Mouse (Mus musculus) myocyte (in vitro differentiated cells): ENCODE measurements around the gene Dhx35. TPM values are rescaled to one million over a fixed set of nuclear protein-coding genes. Genes with fewer than 3 reads are reported as not detected.

Source experiments
- H3K27me3 ChIP-seq: one replicate; pipeline ENCODE4 v1.6.1; 2011; ENCODE audit not compliant: control insufficient read depth, insufficient read depth, insufficient read length
- H3K36me3 ChIP-seq: one replicate; pipeline ENCODE4 v1.6.1; 2011; ENCODE audit not compliant: control insufficient read depth, insufficient read depth
- H3K4me2 ChIP-seq: one replicate; pipeline ENCODE4 v1.6.1; 2011; ENCODE audit warnings: low read depth, control low read depth
- H3K4me3 ChIP-seq: one replicate; pipeline ENCODE4 v1.5.1; 2011; ENCODE audit warnings: mild to moderate bottlenecking, control low read depth, moderate library complexity
- H3K79me2 ChIP-seq: one replicate; pipeline ENCODE4 v1.6.1; 2011; ENCODE audit not compliant: control insufficient read depth, insufficient read depth
- H3ac ChIP-seq: one replicate; pipeline ENCODE4 v1.6.1; 2011; ENCODE audit not compliant: control insufficient read depth, insufficient read length
- CEBPB ChIP-seq: IDR thresholded peaks from 2 replicates; pipeline ENCODE4 v1.6.1; 2011; ENCODE audit warnings: mild to moderate bottlenecking, moderate library complexity; ENCODE audit not compliant: poor library complexity, insufficient read depth, severe bottlenecking
- E2F4 ChIP-seq: IDR thresholded peaks from one replicate; pipeline ENCODE4 v1.6.1; 2011; ENCODE audit warnings: mild to moderate bottlenecking, control low read depth, moderate library complexity; ENCODE audit not compliant: insufficient read depth
- MAX ChIP-seq: IDR thresholded peaks from one replicate; pipeline ENCODE4 v1.6.1; 2011; ENCODE audit warnings: low read depth, mild to moderate bottlenecking, control low read depth
- MYOD1 ChIP-seq, 3 experiments: IDR thresholded peaks; one replicate each; pipeline ENCODE4 v1.6.1; 2011; ENCODE audit warnings: control low read depth in 2 of 3, low read depth in 2 of 3, mild to moderate bottlenecking in 2 of 3, moderate library complexity in 1 of 3; ENCODE audit not compliant: insufficient read length in 2 of 3, control insufficient read depth in 1 of 3
- MYOG ChIP-seq, 3 experiments: IDR thresholded peaks; one replicate each; pipeline ENCODE4 v1.6.1; 2011; ENCODE audit warnings: control low read depth in 2 of 3, low read depth in 2 of 3, mild to moderate bottlenecking in 2 of 3; ENCODE audit not compliant: insufficient read length in 2 of 3, control insufficient read depth in 1 of 3, insufficient read depth in 1 of 3
- POLR2A ChIP-seq: IDR thresholded peaks from one replicate; pipeline ENCODE4 v1.6.1; 2011; ENCODE audit warnings: low read depth, mild to moderate bottlenecking, control low read depth, moderate library complexity; ENCODE audit not compliant: insufficient read length
- POLR2AphosphoS2 ChIP-seq: IDR thresholded peaks from one replicate; pipeline ENCODE4 v1.6.1; 2011; ENCODE audit warnings: low read depth, control low read depth; ENCODE audit not compliant: insufficient read length
- REST ChIP-seq: IDR thresholded peaks from one replicate; pipeline ENCODE4 v1.6.1; 2011; ENCODE audit warnings: mild to moderate bottlenecking, control low read depth, moderate library complexity; ENCODE audit not compliant: insufficient read depth, insufficient read length
- SRF ChIP-seq: IDR thresholded peaks from one replicate; pipeline ENCODE4 v1.6.1; 2011; ENCODE audit warnings: low read depth; ENCODE audit not compliant: control insufficient read depth, insufficient read length
- TCF12 ChIP-seq: IDR thresholded peaks from one replicate; pipeline ENCODE4 v1.6.1; 2011; ENCODE audit warnings: mild to moderate bottlenecking, control low read depth; ENCODE audit not compliant: poor library complexity, insufficient read depth, severe bottlenecking
- TCF3 ChIP-seq: IDR thresholded peaks from one replicate; pipeline ENCODE4 v1.6.1; 2011; ENCODE audit warnings: low read depth, control low read depth; ENCODE audit not compliant: insufficient read length
- USF1 ChIP-seq: IDR thresholded peaks from one replicate; pipeline ENCODE4 v1.6.1; 2011; ENCODE audit warnings: low read depth, mild to moderate bottlenecking, control low read depth, moderate library complexity
- polyA plus RNA-seq: library from polyadenylated mRNA; unstranded; fragments of >200 nt; fragmentation: generic; extraction: Trizol; gene quantifications from one replicate; pipeline ENCODE4 v1.2.1, GENCODE M21; 2012; ENCODE audit warnings: missing spikeins

Gene Dhx35
- polyA plus RNA-seq, 1 experiment, result 10.4 TPM

- H3K4me3 ChIP-seq, result no peak overlapping the region
- TF ChIP-seq MYOD1 (IDR thresholded peaks at IDR 0.05; ENCODE audit: control insufficient read depth in 1 of 3, insufficient read length in 2 of 3, low read depth in 2 of 3) (no peak), MAX (no peak), POLR2AphosphoS2 (no peak), REST (no peak), MYOG (IDR thresholded peaks at IDR 0.05; ENCODE audit: control insufficient read depth in 1 of 3, insufficient read depth in 1 of 3, insufficient read length in 2 of 3, low read depth in 2 of 3) (no peak), SRF (no peak), CEBPB (no peak), USF1 (no peak), TCF12 (no peak), E2F4 (no peak), TCF3 (no peak), POLR2A (no peak)
- no peak overlapping the region for H3ac ChIP-seq
- no peak overlapping the region for H3K4me2 ChIP-seq
- H3K36me3 ChIP-seq, result no peaks in the 10 kb centered on the region
- peaks cover 18% of the 10 kb centered on the region for H3K27me3 ChIP-seq
- H3K79me2 ChIP-seq, result no peaks in the 10 kb centered on the region
These were observed 32.3 kb upstream of the Dhx35 start for GRCm38 (mm10) chr2:158762339-158762738.

- peaks cover 45% of the 10 kb centered on the region for H3K79me2 ChIP-seq
- TF ChIP-seq POLR2A, result peak; percentile 98
- no peak for TF ChIP-seq MAX
- TF ChIP-seq MYOG (IDR thresholded peaks at IDR 0.05; ENCODE audit: control insufficient read depth in 1 of 3, insufficient read depth in 1 of 3, insufficient read length in 2 of 3, low read depth in 2 of 3), result no peak
- no peak for TF ChIP-seq TCF3
- TF ChIP-seq REST, result no peak
- TF ChIP-seq TCF12, result no peak
- TF ChIP-seq POLR2AphosphoS2, result peak; percentile 97
- peak; percentile 43 for TF ChIP-seq SRF
- TF ChIP-seq MYOD1 (IDR thresholded peaks at IDR 0.05; ENCODE audit: control insufficient read depth in 1 of 3, insufficient read length in 2 of 3, low read depth in 2 of 3), result peak in 1 of 3 experiments; percentile 30
- TF ChIP-seq E2F4, result peak; percentile 82
- TF ChIP-seq CEBPB, result no peak
- no peak for TF ChIP-seq USF1
- H3K36me3 ChIP-seq, result no peaks in the 10 kb centered on the region
- H3K4me2 ChIP-seq, result peak within 1 kb of the TSS; percentile 89
- H3K27me3 ChIP-seq, result no peaks in the 10 kb centered on the region
- H3ac ChIP-seq, result peak within 1 kb of the TSS; percentile 5
- peak within 1 kb of the TSS; percentile 49 for H3K4me3 ChIP-seq
These were observed 26.8 kb upstream of the Dhx35 start, which contains the start of gene Fam83d for GRCm38 (mm10) chr2:158767742-158768339. Fam83d (plus strand) TSS chr2:158768093.

GRCm38 (mm10) chr2:158768350-158768749 lies 26.3 kb upstream of the Dhx35 start:
- H3K36me3 ChIP-seq, result no peaks in the 10 kb centered on the region
- peak overlapping the region; percentile 89 for H3K4me2 ChIP-seq
- H3ac ChIP-seq, result peak overlapping the region; percentile 5
- peak overlapping the region; percentile 49 for H3K4me3 ChIP-seq
- TF ChIP-seq MYOG (IDR thresholded peaks at IDR 0.05; ENCODE audit: control insufficient read depth in 1 of 3, insufficient read depth in 1 of 3, insufficient read length in 2 of 3, low read depth in 2 of 3) (no peak), MYOD1 (IDR thresholded peaks at IDR 0.05; ENCODE audit: control insufficient read depth in 1 of 3, insufficient read length in 2 of 3, low read depth in 2 of 3) (no peak), POLR2A (no peak), REST (no peak), USF1 (no peak), SRF (no peak), POLR2AphosphoS2 (no peak), TCF12 (no peak), TCF3 (no peak)
- no peaks in the 10 kb centered on the region for H3K27me3 ChIP-seq
- peaks cover 50% of the 10 kb centered on the region for H3K79me2 ChIP-seq

- peak overlapping the region; percentile 49 for H3K4me3 ChIP-seq
- no peak for TF ChIP-seq REST
- TF ChIP-seq MYOG (IDR thresholded peaks at IDR 0.05; ENCODE audit: control insufficient read depth in 1 of 3, insufficient read depth in 1 of 3, insufficient read length in 2 of 3, low read depth in 2 of 3), result no peak
- no peak for TF ChIP-seq POLR2A
- TF ChIP-seq TCF3, result no peak
- no peak for TF ChIP-seq CEBPB
- no peak for TF ChIP-seq TCF12
- no peak for TF ChIP-seq MYOD1 (IDR thresholded peaks at IDR 0.05; ENCODE audit: control insufficient read depth in 1 of 3, insufficient read length in 2 of 3, low read depth in 2 of 3)
- no peak for TF ChIP-seq USF1
- TF ChIP-seq E2F4, result no peak
- no peak for TF ChIP-seq POLR2AphosphoS2
- TF ChIP-seq MAX, result no peak
- no peak for TF ChIP-seq SRF
- peaks cover 54% of the 10 kb centered on the region for H3K79me2 ChIP-seq
- H3K4me2 ChIP-seq, result peak overlapping the region; percentile 89
- peak overlapping the region; percentile 5 for H3ac ChIP-seq
- no peaks in the 10 kb centered on the region for H3K36me3 ChIP-seq
- no peaks in the 10 kb centered on the region for H3K27me3 ChIP-seq
These were observed 25.8 kb upstream of the Dhx35 start for GRCm38 (mm10) chr2:158768771-158769170.
